Comparison of ENCODE assay signal across 13 mouse cellular contexts in genomic region chr2:95674347-95674746, GRCm38 (mm10).
DNase-seq lines count a peak whose midpoint lies in the region; ATAC-seq and TF ChIP-seq lines count a peak whose summit lies in the region.
"Had no signal": no experiment of that assay in that cellular context is flagged by ENCODE, and none has a peak within 500 bp of the region (broad histone marks: within the 10 kb centered on the region; RNA-seq: fewer than 3 reads in every experiment).

No protein-coding gene starts in this region.

- no peak overlapping the region for H3K4me2 ChIP-seq in forebrain, embryonic 11.5 days (ENCODE audit: low read depth, low read length, severe bottlenecking)
- H3K4me2 ChIP-seq in forebrain, embryonic 13.5 days: no peak overlapping the region
- H3K4me2 ChIP-seq: embryonic facial prominence, embryonic 15.5 days; limb, embryonic 13.5 days had no signal

- no peaks in the 10 kb centered on the region for H3K36me3 ChIP-seq in forebrain, embryonic 11.5 days (ENCODE audit: control insufficient read depth, insufficient read depth, low read length)
- H3K36me3 ChIP-seq in forebrain, embryonic 13.5 days (ENCODE audit: poor library complexity, severe bottlenecking): no peaks in the 10 kb centered on the region
- H3K36me3 ChIP-seq in E14TG2a.4 (ENCODE audit: insufficient read depth, low read length): no peaks in the 10 kb centered on the region
- H3K36me3 ChIP-seq: embryonic facial prominence, embryonic 15.5 days; limb, embryonic 13.5 days had no signal

- H3K27ac ChIP-seq in forebrain, embryonic 11.5 days (ENCODE audit: low read depth, low read length): no peak overlapping the region
- no peak overlapping the region for H3K27ac ChIP-seq in forebrain, embryonic 13.5 days
- H3K27ac ChIP-seq in left cerebral cortex, adult 2 months: no peak overlapping the region
- no peak overlapping the region for H3K27ac ChIP-seq in cortical plate, adult 2 months (ENCODE audit: insufficient read depth, low read length)
- H3K27ac ChIP-seq: embryonic facial prominence, embryonic 15.5 days; limb, embryonic 13.5 days had no signal

- no peaks in the 10 kb centered on the region for H3K4me1 ChIP-seq in forebrain, embryonic 11.5 days (replicated peaks; ENCODE audit: control insufficient read depth, insufficient read depth, low read length)
- no peaks in the 10 kb centered on the region for H3K4me1 ChIP-seq in forebrain, embryonic 13.5 days
- no peaks in the 10 kb centered on the region for H3K4me1 ChIP-seq in E14TG2a.4 (replicated peaks; ENCODE audit: low read depth, low read length)
- no peaks in the 10 kb centered on the region for H3K4me1 ChIP-seq in cortical plate, adult 2 months (ENCODE audit: control insufficient read depth, insufficient read depth, low read length)
- H3K4me1 ChIP-seq: embryonic facial prominence, embryonic 15.5 days; limb, embryonic 13.5 days had no signal

- H3K9me3 ChIP-seq in forebrain, embryonic 11.5 days (ENCODE audit: control insufficient read depth, low read length): no peaks in the 10 kb centered on the region
- H3K9me3 ChIP-seq in forebrain, embryonic 13.5 days (replicated peaks): no peaks in the 10 kb centered on the region
- H3K9me3 ChIP-seq in E14TG2a.4 (ENCODE audit: low read length): no peaks in the 10 kb centered on the region
- H3K9me3 ChIP-seq: embryonic facial prominence, embryonic 15.5 days; limb, embryonic 13.5 days had no signal

- intact Hi-C loops in left cerebral cortex, adult 2 months (cut with DNase I): no loop called here
- intact Hi-C loops in left cerebral cortex, postnatal 14 days (cut with DNase I): no loop called here

- H3K9ac ChIP-seq in forebrain, embryonic 11.5 days (ENCODE audit: low read length): no peak overlapping the region
- no peak overlapping the region for H3K9ac ChIP-seq in forebrain, embryonic 13.5 days
- H3K9ac ChIP-seq: embryonic facial prominence, embryonic 15.5 days; limb, embryonic 13.5 days had no signal

- no peak overlapping the region for H3K4me3 ChIP-seq in forebrain, embryonic 11.5 days (ENCODE audit: low read depth, low read length)
- H3K4me3 ChIP-seq in forebrain, embryonic 13.5 days: no peak overlapping the region
- no peak overlapping the region for H3K4me3 ChIP-seq in left cerebral cortex, adult 2 months
- H3K4me3 ChIP-seq in E14TG2a.4 (replicated peaks; ENCODE audit: low read length): no peak overlapping the region
- no peak overlapping the region for H3K4me3 ChIP-seq in cortical plate, adult 2 months (ENCODE audit: insufficient read depth, low read length)
- H3K4me3 ChIP-seq: embryonic facial prominence, embryonic 15.5 days; limb, embryonic 13.5 days had no signal

- ATAC-seq in forebrain, embryonic 11.5 days (replicated peaks; ENCODE audit: low FRiP score): no peak
- ATAC-seq in forebrain, embryonic 13.5 days: no peak
- ATAC-seq in megakaryocyte, adult 5-6 weeks (ENCODE audit: poor library complexity, severe bottlenecking): no peak
- ATAC-seq: intestine, embryonic 16.5 days had no signal

- peak; percentile 19 for TF ChIP-seq CTCF in left cerebral cortex, adult 2 months (IDR thresholded peaks at IDR 0.05)
- peak; percentile 53 for TF ChIP-seq CTCF in E14TG2a.4 (conservative IDR thresholded peaks at IDR 0.05; ENCODE audit: low read length)
- TF ChIP-seq CTCF in cortical plate, adult 2 months (IDR thresholded peaks at IDR 0.05; ENCODE audit: extremely low read depth, insufficient read depth, low read length): 0 out of 2 replicates have a peak, but pooled peaks have one; percentile 1

- WGBS in forebrain, embryonic 11.5 days: 92% methylated on average over 6 of the region's 6 CpGs
- 85% methylated on average over 6 of the region's 6 CpGs for WGBS in forebrain, embryonic 13.5 days

- peak; percentile 53 for DNase-seq in forebrain, embryonic 11.5 days (ENCODE audit: low spot score)
- DNase-seq in left cerebral cortex, adult 2 months (ENCODE audit: extremely low spot score in 1 of 2, low spot score in 2 of 2): no peak
- DNase-seq in left cerebral cortex, postnatal 14 days (ENCODE audit: low spot score in 2 of 2): no peak
- no peak for DNase-seq in yolk sac, embryonic 10.5 days (ENCODE audit: low spot score)
- DNase-seq: heart, adult 11 months; thymus, adult 18-20 months had no signal

- H3K27me3 ChIP-seq in forebrain, embryonic 11.5 days (ENCODE audit: control insufficient read depth, insufficient read depth, low read length): no peaks in the 10 kb centered on the region
- H3K27me3 ChIP-seq in forebrain, embryonic 13.5 days: no peaks in the 10 kb centered on the region
- no peaks in the 10 kb centered on the region for H3K27me3 ChIP-seq in E14TG2a.4 (ENCODE audit: insufficient read depth, low read length)
- H3K27me3 ChIP-seq: embryonic facial prominence, embryonic 15.5 days; limb, embryonic 13.5 days had no signal

- TF ChIP-seq POLR2A in cortical plate, adult 2 months (IDR thresholded peaks at IDR 0.05; ENCODE audit: extremely low read depth, insufficient read depth, low read length): no peak

Comparison
In these comparisons a context has a peak if more than half of its experiments do, and no peak if none do; other contexts are left out.
1. CTCF ChIP-seq: peak in every context shown above with its lines; median percentile 53 in E14TG2a.4; 19 in left cerebral cortex, adult 2 months; 1 in cortical plate, adult 2 months.